Mouse (Mus musculus): ENCODE data around the gene Ddx11. TPM values are rescaled to one million over a fixed set of nuclear protein-coding genes. Genes with fewer than 3 reads are reported as not detected.

Gene Ddx11
- 9.9 and 10.1 TPM in 2 replicates for polyA plus RNA-seq (2012; rRNA removed)

DNA sequence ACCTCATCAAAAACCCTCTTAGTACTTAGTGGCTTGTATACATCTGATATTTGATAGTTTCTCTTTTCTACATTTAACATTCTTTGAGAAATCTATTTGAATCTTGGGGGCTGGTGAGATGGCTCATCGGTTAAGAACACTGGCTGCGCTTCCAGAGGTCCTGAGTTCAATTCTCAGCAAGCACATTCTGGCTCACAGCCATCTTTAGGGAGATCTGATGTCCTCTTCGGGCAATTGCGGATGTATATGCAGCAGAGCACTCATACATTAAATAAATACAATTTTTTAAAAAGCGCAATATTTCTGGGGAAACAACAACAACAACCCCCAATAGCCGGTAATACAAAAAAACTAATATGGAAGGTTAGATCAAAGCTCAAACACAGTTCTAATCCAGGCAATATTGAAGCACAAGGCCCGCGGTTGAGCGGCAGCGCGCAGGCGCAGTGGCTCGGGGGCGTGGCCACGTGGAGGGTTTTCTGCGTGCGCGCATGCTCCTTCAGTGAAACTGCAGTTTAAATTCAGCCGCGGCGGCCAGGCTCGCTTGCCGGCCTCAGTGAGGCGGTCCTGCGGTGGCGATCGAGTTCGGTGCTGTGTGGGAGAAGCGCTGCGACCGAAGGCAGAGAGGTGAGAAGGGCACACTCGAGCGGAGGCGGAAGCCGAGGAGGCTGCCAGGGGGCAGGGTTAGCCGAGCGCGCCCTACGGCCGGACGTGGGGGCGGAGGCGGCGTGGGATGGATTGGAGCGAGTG lies at the start of gene Ddx11:
Gene Ddx11 (plus strand): TSS at position 455 of the 750 bp plus-strand sequence.

DNA sequence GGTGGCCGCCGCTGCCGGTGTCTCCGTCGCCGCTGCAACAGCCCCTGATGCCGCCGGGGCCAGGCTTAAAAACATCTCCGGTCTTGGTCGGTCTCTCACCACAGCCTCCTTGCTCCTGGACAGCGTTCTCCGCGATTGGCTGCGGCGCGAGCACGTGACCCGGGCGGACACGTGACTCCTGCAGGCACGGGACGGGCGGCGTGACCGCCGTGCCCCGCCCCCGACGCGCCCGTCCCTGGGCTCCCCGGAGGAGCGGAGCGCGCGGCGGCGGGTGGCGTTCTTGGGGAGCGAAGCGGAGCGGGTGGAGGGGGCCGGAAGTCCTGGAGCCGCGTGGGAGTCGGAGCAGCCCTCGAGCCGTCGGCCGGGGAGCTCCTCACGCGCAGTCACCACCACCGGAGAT lies 46.4 kb upstream of the Ddx11 start, which contains the start of gene Ankrd12:
Gene Ankrd12 (minus strand): TSS at position 156 of the 400 bp plus-strand sequence.

DNA sequence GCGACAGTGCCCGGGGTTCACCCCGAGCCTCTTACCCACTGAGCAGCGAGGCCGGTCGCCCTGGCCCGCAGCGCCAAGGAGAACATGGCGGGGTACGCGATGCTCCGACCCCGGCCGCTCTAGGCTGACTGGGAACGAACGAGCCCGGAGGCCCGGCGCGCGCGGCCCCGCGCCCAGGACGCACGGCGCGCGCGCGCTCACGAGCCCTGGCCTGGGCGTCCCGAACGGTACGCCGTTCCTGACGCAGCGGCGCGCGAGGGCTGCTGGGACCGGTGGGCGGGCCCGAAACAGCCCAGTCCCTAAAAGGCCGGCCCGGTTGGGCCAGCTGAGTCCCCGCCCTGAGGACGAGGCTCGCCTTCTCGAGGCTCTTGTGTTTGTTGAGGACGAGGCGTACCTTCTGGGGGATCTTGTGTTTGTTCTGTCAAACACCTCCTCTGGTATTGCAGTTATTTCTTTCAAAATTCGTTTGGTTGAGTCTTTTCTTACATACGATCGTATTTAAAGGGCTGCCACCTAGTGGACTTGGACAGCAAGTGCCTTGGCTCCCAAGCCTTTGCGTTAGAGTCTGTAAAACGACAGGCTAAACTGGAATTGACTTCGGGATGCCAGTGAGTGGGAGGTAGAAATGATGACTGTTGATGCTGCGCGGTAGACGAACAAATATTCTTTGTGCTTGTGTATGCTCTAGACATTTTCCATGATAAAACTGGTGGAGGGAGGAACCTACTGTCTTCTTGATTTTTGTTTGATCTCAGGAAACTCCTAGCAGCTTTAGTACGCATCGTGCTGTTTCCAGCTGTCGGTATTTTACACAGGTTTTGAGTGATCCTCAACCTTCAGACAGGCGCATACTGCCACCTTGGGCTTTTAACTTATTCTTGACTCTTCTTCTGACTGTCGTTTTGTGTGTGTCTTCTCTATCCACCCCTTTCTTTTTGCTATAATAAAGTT lies 21.7 kb upstream of the Ddx11 start, which contains the start of gene Ndufv2:
Gene Ndufv2 (minus strand): TSS at position 180 of the 951 bp plus-strand sequence.

DNA sequence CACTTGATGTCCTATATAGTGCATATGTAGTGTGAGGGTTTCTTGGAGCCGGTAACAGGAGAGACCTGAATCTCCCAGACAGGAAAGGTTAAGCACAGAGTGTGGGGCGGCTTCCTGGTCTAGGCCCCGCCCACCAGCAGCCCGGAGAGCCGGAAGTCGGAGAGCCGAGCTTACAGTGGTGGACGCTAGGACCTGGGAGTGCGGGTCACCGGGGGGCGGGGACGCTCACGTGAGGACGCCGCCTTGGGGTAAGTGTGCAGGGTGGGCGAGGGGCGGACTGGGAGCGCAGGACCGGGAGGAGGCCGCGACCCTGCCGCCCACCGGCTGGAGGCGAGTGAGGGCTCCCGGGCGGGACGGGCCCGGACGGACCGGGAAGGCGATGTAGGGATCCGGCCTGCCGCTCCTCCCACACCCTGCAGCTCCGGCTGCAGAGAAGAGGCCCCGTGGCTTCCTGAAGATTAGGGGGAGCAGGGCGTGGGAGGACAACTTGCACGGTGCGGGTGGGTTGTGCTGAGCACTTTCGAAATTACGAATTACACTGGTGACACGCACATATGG lies 11.8 kb upstream of the Ddx11 start, which contains the start of gene Washc1:
Gene Washc1 (plus strand): TSS at position 144 of the 558 bp plus-strand sequence.

Other genes with a start within 250 kb of the Ddx11 start
- gene Ralbp1, start 237.7 kb upstream of the Ddx11 start, polyA plus RNA-seq (2012; rRNA removed) = 48.3 and 57.6 TPM in 2 replicates
- gene Twsg1, start 172.3 kb upstream of the Ddx11 start, polyA plus RNA-seq (2012; rRNA removed) = 103 TPM in 2 replicates
- 4.4 and 5.2 TPM in 2 replicates for gene Ankrd12, start 46.4 kb upstream of the Ddx11 start, polyA plus RNA-seq (2012; rRNA removed)
- 17.7 and 28.5 TPM in 2 replicates for gene Ndufv2, start 22.0 kb upstream of the Ddx11 start, polyA plus RNA-seq (2012; rRNA removed)
- gene Washc1, start 12.0 kb upstream of the Ddx11 start, polyA plus RNA-seq (2012; rRNA removed) = 63.4 and 73.0 TPM in 2 replicates